ENCODE assay signal across 8 mouse cellular contexts in the genomic region with DNA sequence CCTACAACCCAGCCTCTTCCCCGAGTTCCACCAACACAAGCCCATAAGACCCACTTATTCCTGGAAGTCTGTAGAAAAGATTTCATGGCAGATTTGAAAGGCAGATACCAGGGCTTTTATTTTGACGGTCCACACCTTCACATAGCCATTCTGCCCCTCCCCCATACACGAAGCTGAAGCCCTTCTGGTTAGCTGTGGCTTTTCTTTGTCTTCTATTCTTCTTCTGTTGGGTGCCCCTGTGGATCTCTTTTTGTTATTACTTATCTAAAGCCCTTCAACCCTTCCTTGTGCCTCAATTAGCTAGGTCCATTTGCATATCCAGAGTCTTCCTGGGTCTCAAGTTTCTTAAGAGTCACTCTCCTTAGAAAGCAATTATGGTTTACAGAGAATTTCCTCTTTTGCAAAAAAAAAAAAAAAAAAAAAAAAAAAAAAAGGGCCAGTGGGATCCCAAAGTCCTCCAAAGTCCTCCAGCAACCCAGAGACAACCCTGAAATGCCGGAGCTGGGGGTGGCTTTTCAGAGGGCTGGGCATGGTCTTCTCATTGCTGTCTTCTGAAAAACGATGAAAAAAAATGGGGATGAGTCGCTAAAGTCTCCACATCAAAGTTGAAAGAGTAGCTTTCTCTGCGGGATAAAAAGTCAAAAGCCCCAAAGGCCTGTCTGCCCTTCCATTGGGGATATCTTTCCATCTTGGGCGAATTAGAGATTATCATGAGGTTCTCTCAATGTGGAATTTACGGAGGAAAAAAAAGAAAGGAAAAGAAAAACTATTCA.
DNase-seq lines count a peak whose midpoint lies in the region; ATAC-seq and TF ChIP-seq lines count a peak whose summit lies in the region.

No protein-coding gene starts in this region.

- peak overlapping the region; percentile 29 for H3K4me3 ChIP-seq in kidney, postnatal 0 days (replicated peaks; ENCODE audit: low read depth, low read length)
- peak overlapping the region; percentile 28 for H3K4me3 ChIP-seq in intestine, embryonic 16.5 days (ENCODE audit: low read length)
- H3K4me3 ChIP-seq in neural tube, embryonic 15.5 days (replicated peaks): peak overlapping the region; percentile 14

- no peaks in the 10 kb centered on the region for H3K9me3 ChIP-seq in kidney, postnatal 0 days (replicated peaks; ENCODE audit: low read length)
- H3K9me3 ChIP-seq in intestine, embryonic 16.5 days (ENCODE audit: control insufficient read depth, low read length): no peaks in the 10 kb centered on the region
- no peaks in the 10 kb centered on the region for H3K9me3 ChIP-seq in neural tube, embryonic 15.5 days (replicated peaks)

- H3K27me3 ChIP-seq in kidney, postnatal 0 days (ENCODE audit: insufficient read depth, low read length): no peaks in the 10 kb centered on the region
- H3K27me3 ChIP-seq in intestine, embryonic 16.5 days (replicated peaks; ENCODE audit: control insufficient read depth, insufficient read depth, low read length): no peaks in the 10 kb centered on the region
- H3K27me3 ChIP-seq in neural tube, embryonic 15.5 days (replicated peaks): no peaks in the 10 kb centered on the region

- H3K4me2 ChIP-seq in kidney, postnatal 0 days (ENCODE audit: low read length): peak overlapping the region; percentile 54
- peak overlapping the region; percentile 54 for H3K4me2 ChIP-seq in intestine, embryonic 16.5 days (ENCODE audit: low read depth, low read length)
- peak overlapping the region; percentile 54 for H3K4me2 ChIP-seq in neural tube, embryonic 15.5 days

- peaks cover 5% of the 10 kb centered on the region for H3K4me1 ChIP-seq in kidney, postnatal 0 days (replicated peaks; ENCODE audit: insufficient read depth, low read length)
- H3K4me1 ChIP-seq in intestine, embryonic 16.5 days (ENCODE audit: control insufficient read depth, insufficient read depth, low read length): peaks cover 19% of the 10 kb centered on the region; the same call in 1 of the 2 replicates
- H3K4me1 ChIP-seq in neural tube, embryonic 15.5 days: peaks cover 9% of the 10 kb centered on the region

- H3K9ac ChIP-seq in kidney, postnatal 0 days (ENCODE audit: low read depth, low read length): peak overlapping the region; percentile 13; the same call in 1 of the 2 replicates
- peak overlapping the region; percentile 32; the same call in 1 of the 2 replicates for H3K9ac ChIP-seq in intestine, embryonic 16.5 days (ENCODE audit: low read depth, low read length)
- no peak overlapping the region for H3K9ac ChIP-seq in neural tube, embryonic 15.5 days (replicated peaks)

- no peaks in the 10 kb centered on the region for H3K36me3 ChIP-seq in kidney, postnatal 0 days (ENCODE audit: insufficient read depth, low read length)
- no peaks in the 10 kb centered on the region for H3K36me3 ChIP-seq in intestine, embryonic 16.5 days (ENCODE audit: control insufficient read depth, insufficient read depth, low read length)
- no peaks in the 10 kb centered on the region for H3K36me3 ChIP-seq in neural tube, embryonic 15.5 days

- no peak for ATAC-seq in kidney, postnatal 0 days (replicated peaks; ENCODE audit: low FRiP score, low read depth)
- no peak for ATAC-seq in intestine, embryonic 16.5 days
- ATAC-seq in neural tube, embryonic 15.5 days (ENCODE audit: low FRiP score): no peak

- DNase-seq in kidney, postnatal 0 days (ENCODE audit: low spot score): peak; percentile 41
- no peak for DNase-seq in kidney, adult 8-10 months
- DNase-seq in embryo, embryonic 10.5 days (ENCODE audit: low spot score): peak; percentile 70
- no peak for DNase-seq in urinary bladder, postnatal 14 days (ENCODE audit: low spot score)
- no peak for DNase-seq in ovary, postnatal 36 days (ENCODE audit: low spot score)
- no peak for DNase-seq in cerebellum, adult 9-11 months

- TF ChIP-seq CTCF in kidney, postnatal 0 days (IDR thresholded peaks at IDR 0.05; ENCODE audit: low read depth): no peak

- no peak overlapping the region for H3K27ac ChIP-seq in kidney, postnatal 0 days
- H3K27ac ChIP-seq in intestine, embryonic 16.5 days (ENCODE audit: low read length): no peak overlapping the region
- H3K27ac ChIP-seq in neural tube, embryonic 15.5 days (replicated peaks): no peak overlapping the region

- WGBS in kidney, postnatal 0 days: 10% methylated on average over 9 of the region's 9 CpGs
- WGBS in intestine, embryonic 16.5 days: 16% methylated on average over 9 of the region's 9 CpGs
- 5% methylated on average over 9 of the region's 9 CpGs for WGBS in neural tube, embryonic 15.5 days

Comparison
In these comparisons a context has a peak if more than half of its experiments do, and no peak if none do; other contexts are left out.
1. DNase-seq: peak in kidney, postnatal 0 days (single experiment) and embryo, embryonic 10.5 days (single experiment); none in kidney, adult 8-10 months (0 of 2), urinary bladder, postnatal 14 days (single experiment), ovary, postnatal 36 days (single experiment) and cerebellum, adult 9-11 months (single experiment).
2. Peak in every context shown above with its lines, with median percentiles within 50 percentile points of each other: H3K4me2 ChIP-seq and H3K4me3 ChIP-seq.